ENCODE assay signal across 12 mouse cellular contexts in the genomic region with DNA sequence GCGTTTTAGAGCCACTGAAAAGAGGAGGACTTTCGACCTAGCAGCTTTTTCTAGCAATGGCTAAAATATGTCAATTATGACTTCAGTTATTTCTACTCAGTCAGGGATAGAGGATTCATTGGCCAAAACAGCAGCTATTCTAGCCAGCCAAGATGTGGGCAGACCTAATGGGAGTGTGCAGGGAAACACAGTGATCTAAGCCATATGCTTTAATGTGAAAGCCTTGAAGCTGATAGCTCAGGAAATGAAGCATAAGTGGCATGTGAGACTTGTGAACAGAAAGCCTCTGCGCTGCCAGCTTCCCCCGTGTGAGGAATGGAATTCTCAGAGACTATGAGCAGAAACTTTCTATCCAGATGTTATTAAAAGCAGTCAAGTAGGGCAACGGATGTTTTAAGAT.
A peak's percentile ranks its signal among the peaks of the same experiment; 100 is the strongest.
DNase-seq lines count a peak whose midpoint lies in the region; ATAC-seq lines count a peak whose summit lies in the region.
"Had no signal": no experiment of that assay in that cellular context is flagged by ENCODE, and none has a peak within 500 bp of the region (broad histone marks: within the 10 kb centered on the region; RNA-seq: fewer than 3 reads in every experiment).

No protein-coding gene starts in this region.

- peak; percentile 88 for ATAC-seq in frontal cortex, adult (ENCODE audit: low TSS enrichment)
- ATAC-seq: midbrain, embryonic 16.5 days had no signal

- no peak for DNase-seq in frontal cortex, postnatal 25 days (ENCODE audit: low spot score in 2 of 2)
- DNase-seq in right cerebral cortex, postnatal 25 days = peak; percentile 4
- DNase-seq in right cerebral cortex, postnatal 14 days = no peak
- peak; percentile 24 for DNase-seq in hindlimb bud, embryonic 11.5 days (ENCODE audit: extremely low spot score, low read depth, low spot score)
- DNase-seq in spleen, postnatal 10 days (ENCODE audit: low spot score in 2 of 2) = no peak
- no peak for DNase-seq in lung, adult 18-20 months
- DNase-seq: cerebellum, adult 2 months; heart, adult 11 months; kidney, adult 2 months; thymus, adult 18-20 months had no signal

Comparison
In these comparisons a context has a peak if more than half of its experiments do, and no peak if none do; other contexts are left out.
1. DNase-seq: peak in right cerebral cortex, postnatal 25 days (single experiment) and hindlimb bud, embryonic 11.5 days (single experiment); none in frontal cortex, postnatal 25 days (0 of 2), right cerebral cortex, postnatal 14 days (single experiment), spleen, postnatal 10 days (0 of 2) and lung, adult 18-20 months (0 of 2).